Mouse (Mus musculus) C2C12 (cell line): ENCODE data around the gene Stab1.

ENCODE experiments used
- CEBPB ChIP-seq: IDR thresholded peaks from one replicate; pipeline ENCODE4 v1.6.1; 2011; ENCODE audit warnings: low read depth, mild to moderate bottlenecking, control low read depth, moderate library complexity
- CTCF ChIP-seq: IDR thresholded peaks from one replicate; pipeline ENCODE4 v1.5.1; 2011; ENCODE audit not compliant: control insufficient read depth, insufficient read depth, insufficient read length
- MAX ChIP-seq: IDR thresholded peaks from one replicate; pipeline ENCODE4 v1.6.1; 2011; ENCODE audit warnings: mild to moderate bottlenecking, control low read depth
- MYOG ChIP-seq: IDR thresholded peaks from one replicate; pipeline ENCODE4 v1.6.1; 2011; ENCODE audit not compliant: control insufficient read depth, insufficient read length; ENCODE audit errors: extremely low read depth
- USF1 ChIP-seq: IDR thresholded peaks from one replicate; pipeline ENCODE4 v1.6.1; 2011; ENCODE audit warnings: low read depth, mild to moderate bottlenecking, control low read depth, moderate library complexity

- TF ChIP-seq CTCF (no peak), USF1 (no peak), CEBPB (no peak), MAX (no peak), MYOG (no peak)
Measured at GRCm38 (mm10) chr14:31200038-31200437, 31.6 kb upstream of the Stab1 start.
